Mouse (Mus musculus) erythroblast, embryonic 14.5 days (primary cell): ENCODE data around the gene Dcx.

Experiments
- GATA1 ChIP-seq: IDR thresholded peaks from 2 replicates; pipeline ENCODE4 v1.6.1; 2012; ENCODE audit warnings: low read length, inconsistent platforms, mixed read lengths
- TAL1 ChIP-seq: IDR thresholded peaks from 3 replicates; pipeline ENCODE4 v1.6.1; 2012; ENCODE audit warnings: low read length, inconsistent platforms, mixed read lengths

GRCm38 (mm10) chrX:143906699-143907471 is 26.2 kb downstream of the Dcx start:
- TF ChIP-seq TAL1 (no peak), GATA1 (no peak)
